Mouse (Mus musculus): ENCODE measurements around the gene Itgb2. TPM values are rescaled to one million over a fixed set of nuclear protein-coding genes. Genes with fewer than 3 reads are reported as not detected.

Gene Itgb2
- polyA plus RNA-seq, 1 experiment from 2014 or later, result 8.3 TPM

- WGBS, result 83% methylated on average over 7 of the region's 7 CpGs
Measured at GRCm38 (mm10) chr10:77539320-77539945, 9.4 kb downstream of the Itgb2 start.

GRCm38 (mm10) chr10:77540576-77541102 is 10.6 kb downstream of the Itgb2 start:
- Histone ChIP-seq H3K4me2 (ENCODE audit: low read depth, low read length) (no peak overlapping the region), H3K36me3 (ENCODE audit: control insufficient read depth, insufficient read depth, low read length) (no peaks in the 10 kb centered on the region), H3K9me3 (replicated peaks; ENCODE audit: control insufficient read depth, low read length) (no peaks in the 10 kb centered on the region), H3K27ac (ENCODE audit: low read length) (no peak overlapping the region), H3K27me3 (ENCODE audit: control insufficient read depth, insufficient read depth, low read length) (no peaks in the 10 kb centered on the region), H3K4me3 (replicated peaks; ENCODE audit: low read length) (no peak overlapping the region), H3K9ac (ENCODE audit: low read length) (no peak overlapping the region), H3K4me1 (ENCODE audit: control insufficient read depth, insufficient read depth, low read length) (no peaks in the 10 kb centered on the region)
- no peak for ATAC-seq (ENCODE audit: insufficient read depth, low FRiP score)
- 70% methylated on average over 4 of the region's 4 CpGs for WGBS

More at GRCm38 (mm10) chr10:77539320-77539945, 9.4 kb downstream of the Itgb2 start:
- Histone ChIP-seq H3K36me3 (ENCODE audit: control insufficient read depth, insufficient read depth, low read length) (no peaks in the 10 kb centered on the region), H3K27ac (ENCODE audit: low read length) (no peak overlapping the region), H3K4me2 (ENCODE audit: low read depth, low read length) (no peak overlapping the region), H3K4me3 (replicated peaks; ENCODE audit: low read length) (no peak overlapping the region), H3K9me3 (replicated peaks; ENCODE audit: control insufficient read depth, low read length) (no peaks in the 10 kb centered on the region), H3K27me3 (ENCODE audit: control insufficient read depth, insufficient read depth, low read length) (no peaks in the 10 kb centered on the region), H3K4me1 (ENCODE audit: control insufficient read depth, insufficient read depth, low read length) (no peaks in the 10 kb centered on the region), H3K9ac (ENCODE audit: low read length) (no peak overlapping the region)
- ATAC-seq (ENCODE audit: insufficient read depth, low FRiP score), result no peak

GRCm38 (mm10) chr10:77541864-77542666 is 12.0 kb downstream of the Itgb2 start:
- H3K27me3 ChIP-seq (ENCODE audit: control insufficient read depth, insufficient read depth, low read length), result no peaks in the 10 kb centered on the region
- no peak overlapping the region for H3K27ac ChIP-seq (ENCODE audit: low read length)
- 78% methylated on average over 10 of the region's 10 CpGs for WGBS
- H3K36me3 ChIP-seq (ENCODE audit: control insufficient read depth, insufficient read depth, low read length), result no peaks in the 10 kb centered on the region
- no peak overlapping the region for H3K9ac ChIP-seq (ENCODE audit: low read length)
- H3K9me3 ChIP-seq (replicated peaks; ENCODE audit: control insufficient read depth, low read length), result no peaks in the 10 kb centered on the region
- H3K4me1 ChIP-seq (ENCODE audit: control insufficient read depth, insufficient read depth, low read length), result no peaks in the 10 kb centered on the region
- peak; percentile 29; the same call in 1 of the 2 replicates for ATAC-seq (ENCODE audit: insufficient read depth, low FRiP score)
- no peak overlapping the region for H3K4me3 ChIP-seq (replicated peaks; ENCODE audit: low read length)
- no peak overlapping the region for H3K4me2 ChIP-seq (ENCODE audit: low read depth, low read length)

GRCm38 (mm10) chr10:77543226-77543625 is 13.2 kb downstream of the Itgb2 start:
- no peaks in the 10 kb centered on the region for H3K9me3 ChIP-seq (replicated peaks; ENCODE audit: control insufficient read depth, low read length)
- 41% methylated on average over 7 of the region's 7 CpGs for WGBS
- no peak overlapping the region for H3K27ac ChIP-seq (ENCODE audit: low read length)
- ATAC-seq (ENCODE audit: insufficient read depth, low FRiP score), result no peak
- no peak overlapping the region for H3K4me2 ChIP-seq (ENCODE audit: low read depth, low read length)
- H3K9ac ChIP-seq (ENCODE audit: low read length), result no peak overlapping the region
- no peaks in the 10 kb centered on the region for H3K36me3 ChIP-seq (ENCODE audit: control insufficient read depth, insufficient read depth, low read length)
- H3K4me1 ChIP-seq (ENCODE audit: control insufficient read depth, insufficient read depth, low read length), result no peaks in the 10 kb centered on the region
- no peak overlapping the region for H3K4me3 ChIP-seq (replicated peaks; ENCODE audit: low read length)
- H3K27me3 ChIP-seq (ENCODE audit: control insufficient read depth, insufficient read depth, low read length), result no peaks in the 10 kb centered on the region

- WGBS, result 71% methylated on average over 5 of the region's 5 CpGs
- no peak for ATAC-seq (ENCODE audit: insufficient read depth, low FRiP score)
- Histone ChIP-seq H3K36me3 (ENCODE audit: control insufficient read depth, insufficient read depth, low read length) (no peaks in the 10 kb centered on the region), H3K27me3 (ENCODE audit: control insufficient read depth, insufficient read depth, low read length) (no peaks in the 10 kb centered on the region), H3K4me1 (ENCODE audit: control insufficient read depth, insufficient read depth, low read length) (no peaks in the 10 kb centered on the region; the same call in 1 of the 2 replicates), H3K4me2 (ENCODE audit: low read depth, low read length) (no peak overlapping the region), H3K4me3 (replicated peaks; ENCODE audit: low read length) (no peak overlapping the region), H3K9me3 (replicated peaks; ENCODE audit: control insufficient read depth, low read length) (no peaks in the 10 kb centered on the region), H3K27ac (ENCODE audit: low read length) (no peak overlapping the region), H3K9ac (ENCODE audit: low read length) (no peak overlapping the region)
Measured at GRCm38 (mm10) chr10:77544916-77545315, 14.9 kb downstream of the Itgb2 start.

- H3K4me3 ChIP-seq (replicated peaks; ENCODE audit: low read length), result no peak overlapping the region
- H3K9ac ChIP-seq (ENCODE audit: low read length), result no peak overlapping the region
- no peaks in the 10 kb centered on the region for H3K9me3 ChIP-seq (replicated peaks; ENCODE audit: control insufficient read depth, low read length)
- H3K27me3 ChIP-seq (ENCODE audit: control insufficient read depth, insufficient read depth, low read length), result no peaks in the 10 kb centered on the region
- no peak overlapping the region for H3K27ac ChIP-seq (ENCODE audit: low read length)
- H3K4me2 ChIP-seq (ENCODE audit: low read depth, low read length), result no peak overlapping the region
- H3K36me3 ChIP-seq (ENCODE audit: control insufficient read depth, insufficient read depth, low read length), result no peaks in the 10 kb centered on the region
- ATAC-seq (ENCODE audit: insufficient read depth, low FRiP score), result no peak
- peaks cover 2% of the 10 kb centered on the region; the same call in 1 of the 2 replicates for H3K4me1 ChIP-seq (ENCODE audit: control insufficient read depth, insufficient read depth, low read length)
- WGBS, result 68% methylated on average over 10 of the region's 10 CpGs
Measured at GRCm38 (mm10) chr10:77548576-77548975, 18.5 kb downstream of the Itgb2 start.

- no peaks in the 10 kb centered on the region for H3K9me3 ChIP-seq (replicated peaks; ENCODE audit: control insufficient read depth, low read length)
Measured at GRCm38 (mm10) chr10:77550874-77551273, 20.8 kb downstream of the Itgb2 start.

GRCm38 (mm10) chr10:77552162-77552561 is 22.1 kb downstream of the Itgb2 start:
- WGBS, result 73% methylated on average over 5 of the region's 5 CpGs
- no peaks in the 10 kb centered on the region for H3K9me3 ChIP-seq (replicated peaks; ENCODE audit: control insufficient read depth, low read length)
- no peaks in the 10 kb centered on the region for H3K36me3 ChIP-seq (ENCODE audit: control insufficient read depth, insufficient read depth, low read length)
- no peak overlapping the region for H3K27ac ChIP-seq (ENCODE audit: low read length)
- H3K9ac ChIP-seq (ENCODE audit: low read length), result no peak overlapping the region
- no peak for ATAC-seq (ENCODE audit: insufficient read depth, low FRiP score)
- no peak overlapping the region for H3K4me3 ChIP-seq (replicated peaks; ENCODE audit: low read length)
- no peak overlapping the region for H3K4me2 ChIP-seq (ENCODE audit: low read depth, low read length)
- no peaks in the 10 kb centered on the region for H3K27me3 ChIP-seq (ENCODE audit: control insufficient read depth, insufficient read depth, low read length)
- H3K4me1 ChIP-seq (ENCODE audit: control insufficient read depth, insufficient read depth, low read length), result peaks cover 2% of the 10 kb centered on the region; the same call in 1 of the 2 replicates

More at GRCm38 (mm10) chr10:77550874-77551273, 20.8 kb downstream of the Itgb2 start:
- Histone ChIP-seq H3K27me3 (ENCODE audit: control insufficient read depth, insufficient read depth, low read length) (no peaks in the 10 kb centered on the region), H3K36me3 (ENCODE audit: control insufficient read depth, insufficient read depth, low read length) (no peaks in the 10 kb centered on the region), H3K4me3 (replicated peaks; ENCODE audit: low read length) (no peak overlapping the region), H3K27ac (ENCODE audit: low read length) (0 out of 2 replicates have a peak overlapping the region, but pooled peaks have one; percentile 12), H3K4me1 (ENCODE audit: control insufficient read depth, insufficient read depth, low read length) (peaks cover 2% of the 10 kb centered on the region; the same call in 1 of the 2 replicates), H3K4me2 (ENCODE audit: low read depth, low read length) (no peak overlapping the region), H3K9ac (ENCODE audit: low read length) (no peak overlapping the region)
- ATAC-seq (ENCODE audit: insufficient read depth, low FRiP score), result peak; percentile 27; the same call in 1 of the 2 replicates
- WGBS, result 72% methylated on average over 11 of the region's 11 CpGs

- Histone ChIP-seq H3K9ac (ENCODE audit: low read length) (no peak overlapping the region), H3K4me3 (replicated peaks; ENCODE audit: low read length) (no peak overlapping the region), H3K9me3 (replicated peaks; ENCODE audit: control insufficient read depth, low read length) (no peaks in the 10 kb centered on the region), H3K36me3 (ENCODE audit: control insufficient read depth, insufficient read depth, low read length) (no peaks in the 10 kb centered on the region), H3K4me2 (ENCODE audit: low read depth, low read length) (no peak overlapping the region), H3K27ac (ENCODE audit: low read length) (no peak overlapping the region), H3K27me3 (ENCODE audit: control insufficient read depth, insufficient read depth, low read length) (no peaks in the 10 kb centered on the region), H3K4me1 (ENCODE audit: control insufficient read depth, insufficient read depth, low read length) (peaks cover 2% of the 10 kb centered on the region; the same call in 1 of the 2 replicates)
- 75% methylated on average over 4 of the region's 4 CpGs for WGBS
- ATAC-seq (ENCODE audit: insufficient read depth, low FRiP score), result no peak
Measured at GRCm38 (mm10) chr10:77553285-77553684, 23.2 kb downstream of the Itgb2 start.
